Mouse (Mus musculus) urinary bladder, postnatal 14 days (tissue): ENCODE data around the gene Fut11.
A peak's percentile ranks its signal among the peaks of the same experiment; 100 is the strongest.

ENCODE experiments used
- DNase-seq: peaks from one replicate; pipeline ENCODE4 v3.0.0; 2021; ENCODE audit warnings: low spot score

Fut11 gene

GRCm38 (mm10) chr14:20718443-20718842, 23.7 kb downstream of the Fut11 start:
- no peak for DNase-seq

DNA sequence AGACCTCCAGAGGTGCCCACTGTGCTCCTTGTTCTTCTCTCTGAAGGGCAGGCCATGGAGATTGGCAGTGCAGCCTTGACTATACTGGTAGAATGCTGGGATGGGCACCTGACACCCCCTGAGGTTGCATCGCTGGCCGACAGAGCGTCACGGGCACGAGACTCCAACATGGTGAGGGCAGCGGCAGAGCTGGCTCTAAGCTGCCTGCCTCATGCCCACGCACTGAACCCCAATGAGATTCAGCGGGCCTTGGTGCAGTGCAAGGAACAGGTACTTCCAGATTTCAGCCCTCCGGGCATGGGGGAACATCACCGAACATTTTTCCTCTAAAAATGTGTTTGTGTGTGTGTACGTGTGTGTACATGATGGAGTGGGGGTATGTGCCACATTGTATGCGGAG, 25.0 kb downstream of the Fut11 start:
- no peak for DNase-seq

GRCm38 (mm10) chr14:20721371-20721770, 26.6 kb downstream of the Fut11 start:
- DNase-seq, result no peak

DNA sequence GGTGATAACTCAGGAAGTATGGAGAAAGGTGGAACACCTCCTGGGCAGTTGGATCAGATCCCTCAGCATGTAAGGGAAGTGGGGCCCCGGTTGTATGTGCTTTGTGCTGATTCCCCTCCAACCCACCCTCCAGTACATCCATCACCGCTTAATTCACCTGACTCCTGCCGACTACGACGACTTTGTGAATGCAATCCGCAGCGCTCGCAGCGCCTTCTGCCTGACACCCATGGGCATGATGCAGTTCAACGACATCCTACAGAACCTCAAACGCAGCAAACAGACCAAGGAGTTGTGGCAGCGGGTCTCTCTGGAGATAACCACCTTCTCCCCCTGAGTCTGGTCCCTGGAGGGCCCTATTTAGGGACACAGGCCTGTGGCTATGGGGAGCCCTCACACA, 28.2 kb downstream of the Fut11 start:
- no peak for DNase-seq

DNA sequence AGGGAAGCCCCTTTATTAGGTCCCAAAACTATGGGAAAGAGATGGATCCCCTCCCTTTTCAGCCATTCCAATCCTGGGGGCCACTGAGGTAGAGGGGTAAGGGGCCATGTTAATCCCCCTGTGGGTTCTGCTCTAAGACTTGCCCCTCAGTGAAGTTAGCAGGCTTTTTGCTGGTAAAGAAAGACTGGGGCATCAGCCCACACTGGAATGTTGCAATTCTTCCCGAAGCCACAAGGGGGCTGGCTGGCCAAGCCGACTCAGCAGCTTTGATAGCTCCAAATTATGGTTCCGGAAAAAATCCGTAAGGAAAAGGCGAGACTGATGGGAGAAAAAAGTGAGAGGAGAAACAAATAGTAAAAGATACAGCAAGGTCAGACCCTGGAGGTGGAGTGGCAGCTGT, 29.3 kb downstream of the Fut11 start:
- DNase-seq, result peak; percentile 68

DNA sequence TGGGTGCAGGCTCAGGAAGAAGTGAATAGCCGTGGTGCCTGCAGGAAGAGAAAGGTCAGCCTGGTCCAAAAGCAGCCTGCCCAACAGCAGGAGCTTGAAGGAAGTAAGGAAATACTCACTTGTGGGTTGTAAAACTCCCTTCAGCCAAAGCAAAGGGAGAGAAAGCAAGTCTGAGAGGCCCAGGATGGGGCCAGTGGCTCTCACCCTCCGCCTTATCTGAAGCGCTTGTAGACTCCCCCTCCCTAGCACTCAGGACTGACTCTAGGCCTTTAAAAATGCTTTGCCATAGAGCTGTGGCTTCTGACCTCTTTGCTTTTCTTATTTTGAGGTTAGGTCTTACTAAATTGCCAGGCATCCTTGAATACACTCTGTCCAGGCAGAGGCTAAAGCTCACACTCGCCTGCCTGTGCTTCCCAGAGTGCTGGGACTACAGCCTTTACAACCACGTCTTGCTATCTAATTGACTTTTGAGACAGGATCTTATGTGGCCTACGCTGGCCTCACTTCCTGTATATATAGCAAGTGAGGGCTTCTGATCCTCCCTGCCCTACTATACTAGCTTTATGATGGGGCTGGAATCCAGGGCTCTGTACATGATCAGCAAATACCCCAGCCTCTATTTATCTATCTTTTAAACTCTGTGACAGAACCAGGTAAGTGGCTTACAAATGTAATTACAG, 31.0 kb downstream of the Fut11 start:
- DNase-seq, result no peak

DNA sequence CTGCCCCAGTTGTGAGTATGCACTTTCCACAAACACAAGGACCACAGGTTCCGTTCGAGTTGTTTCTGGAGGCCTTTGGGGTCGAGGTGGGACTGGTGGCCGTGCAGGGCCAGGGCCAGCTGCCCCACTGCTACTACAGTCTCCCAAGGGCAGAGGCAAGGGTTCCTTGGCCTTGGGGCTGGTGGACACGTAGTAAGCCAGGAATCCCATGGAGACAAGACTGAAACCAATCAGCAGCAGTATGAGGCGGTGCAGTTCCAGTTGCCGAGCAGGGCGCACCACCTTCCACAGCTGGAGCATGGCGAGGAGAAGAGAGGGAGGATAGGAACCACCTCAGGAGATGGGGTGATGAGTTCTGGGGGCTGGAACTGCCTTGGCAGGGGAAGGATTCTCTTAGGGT, 35.1 kb downstream of the Fut11 start:
- no peak for DNase-seq

DNA sequence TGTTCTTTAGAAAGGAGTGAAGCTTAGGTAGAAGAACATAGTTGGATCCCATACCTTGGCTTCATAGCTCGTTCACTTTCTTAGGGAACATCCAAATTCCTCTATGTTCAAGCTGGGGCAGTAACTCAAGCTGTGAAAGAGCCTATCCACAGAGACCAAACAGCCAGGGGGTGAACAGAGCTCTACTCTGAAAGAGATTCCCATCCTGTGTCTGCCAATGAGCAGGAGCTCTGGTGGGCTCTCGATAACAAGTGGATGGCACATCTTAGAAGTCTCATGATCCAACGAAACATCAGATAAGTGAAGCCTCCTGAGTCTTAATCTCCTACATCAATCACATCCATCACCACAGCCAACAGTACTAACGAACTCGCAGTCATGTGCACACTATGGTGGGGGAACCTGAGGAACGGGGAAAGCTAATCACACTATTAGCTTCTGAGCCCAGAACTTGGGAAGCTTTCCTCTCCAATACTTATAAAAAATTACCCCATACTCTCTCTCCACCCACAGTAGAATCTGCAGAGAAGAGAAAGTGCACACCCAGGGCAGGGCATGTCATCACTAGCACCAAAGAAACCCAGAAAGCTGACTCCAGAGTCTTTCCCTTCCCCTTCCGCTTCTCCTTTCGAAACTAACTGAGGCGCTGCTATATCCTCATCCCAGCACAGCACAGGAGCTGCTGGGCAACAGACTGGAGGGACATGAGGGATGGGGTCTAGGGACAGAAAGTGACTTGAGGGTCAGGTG, 36.3 kb downstream of the Fut11 start:
- DNase-seq, result no peak

DNA sequence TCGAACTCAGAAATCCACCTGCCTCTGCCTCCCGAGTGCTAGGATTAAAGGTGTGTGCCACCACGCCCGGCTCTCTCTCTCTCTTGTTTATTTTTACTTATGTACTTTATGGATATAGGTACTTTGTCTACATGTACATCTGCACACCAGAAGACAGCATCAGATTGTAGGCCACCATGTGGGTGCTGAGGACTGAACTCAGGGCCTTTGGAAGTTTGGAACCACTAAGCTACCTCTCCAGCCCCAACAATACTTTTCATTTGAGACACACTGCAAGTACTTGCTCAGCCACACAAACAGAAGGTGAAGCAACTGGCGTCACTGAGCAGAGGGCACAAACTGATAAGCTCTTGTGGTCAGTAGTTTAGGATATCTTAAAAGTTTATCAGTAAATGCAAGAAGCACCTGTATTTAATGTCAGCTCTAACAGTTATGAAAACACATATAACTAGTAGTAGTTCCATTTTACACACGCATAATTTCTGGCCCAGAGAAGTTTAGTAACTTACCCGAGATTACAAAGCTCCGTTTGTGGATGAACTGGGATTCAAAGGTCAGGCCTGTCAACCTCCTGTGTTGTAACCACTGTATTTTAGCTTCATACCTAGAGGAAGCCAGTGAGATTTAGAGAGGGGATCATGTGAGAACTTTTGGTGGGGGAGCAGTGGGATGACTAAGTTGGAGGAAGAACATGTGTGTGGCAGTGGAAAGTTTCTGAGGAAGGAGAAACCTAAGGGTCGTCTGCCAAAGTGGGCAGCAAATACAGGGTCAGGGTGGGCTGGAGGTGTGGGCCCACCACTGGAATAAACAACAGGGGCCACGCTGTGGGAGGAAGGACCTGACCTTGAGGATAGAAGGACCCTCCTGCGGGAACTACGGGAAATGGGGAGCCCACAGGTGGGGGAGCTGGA, 38.5 kb downstream of the Fut11 start:
- no peak for DNase-seq

DNA sequence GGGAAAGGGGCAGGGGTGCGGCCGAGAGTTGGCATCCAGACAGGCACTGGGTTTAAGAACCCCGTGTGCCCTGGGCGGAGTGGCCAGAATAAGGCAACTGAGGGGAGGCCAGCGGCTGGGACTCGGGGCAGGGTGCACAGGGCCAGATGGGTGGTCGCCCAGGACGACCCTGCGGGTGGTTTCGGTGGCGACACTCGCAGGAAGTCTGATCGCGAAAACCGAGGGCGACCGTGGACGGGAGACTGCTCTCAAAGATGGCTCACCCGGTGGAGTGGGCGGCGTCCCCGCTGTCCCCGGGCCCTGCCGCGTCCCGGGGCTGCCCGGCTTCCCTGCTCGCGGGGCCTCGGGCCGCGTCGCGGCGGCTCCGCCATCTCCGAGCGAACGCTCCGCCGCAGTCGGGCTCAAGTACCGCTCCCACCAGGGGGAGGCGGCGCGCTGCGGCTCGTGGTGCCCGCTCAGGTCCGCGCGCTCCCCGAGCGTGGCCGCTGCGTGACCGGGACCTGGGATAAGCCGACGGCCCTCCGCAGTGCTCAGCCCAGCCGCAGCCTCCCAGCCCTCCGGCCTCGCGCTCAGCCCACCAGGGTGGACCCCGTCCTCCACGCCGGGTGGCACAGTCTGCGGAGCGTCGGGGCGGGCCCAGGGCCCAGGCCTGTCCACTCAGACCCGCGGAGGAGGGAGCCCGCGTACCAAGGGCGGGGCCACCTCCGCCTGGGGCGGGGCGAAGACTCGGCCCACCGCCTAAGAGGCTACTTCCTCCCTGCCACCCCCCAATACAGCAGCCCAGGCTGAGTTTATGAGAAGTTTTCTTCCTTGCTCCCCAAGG, 39.4 kb downstream of the Fut11 start, which contains the start of gene Ndst2:
Gene Ndst2, minus strand, starts transcription at position 611 of the 823 bp plus-strand sequence.
- DNase-seq, result peak; percentile 88

DNA sequence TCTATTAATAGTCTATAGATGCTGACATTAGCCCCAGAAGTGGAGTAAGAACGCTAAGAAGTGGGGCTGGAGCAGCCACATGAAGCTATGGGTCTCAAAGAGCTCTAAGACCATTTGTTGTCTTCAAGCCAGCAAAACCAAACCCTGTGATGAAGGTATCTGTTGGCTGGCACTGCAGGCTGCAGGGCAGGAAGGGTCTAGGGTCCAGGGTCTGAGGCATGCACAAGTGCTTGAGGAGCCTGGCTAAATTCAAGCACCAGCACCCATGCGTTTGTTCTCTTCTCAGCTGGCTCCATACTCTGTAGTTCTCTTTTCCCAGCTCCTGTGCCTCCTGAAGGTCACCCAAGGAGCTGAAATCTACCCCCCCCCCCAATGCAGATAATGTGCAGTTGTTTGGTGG, 40.3 kb downstream of the Fut11 start:
- no peak for DNase-seq

DNA sequence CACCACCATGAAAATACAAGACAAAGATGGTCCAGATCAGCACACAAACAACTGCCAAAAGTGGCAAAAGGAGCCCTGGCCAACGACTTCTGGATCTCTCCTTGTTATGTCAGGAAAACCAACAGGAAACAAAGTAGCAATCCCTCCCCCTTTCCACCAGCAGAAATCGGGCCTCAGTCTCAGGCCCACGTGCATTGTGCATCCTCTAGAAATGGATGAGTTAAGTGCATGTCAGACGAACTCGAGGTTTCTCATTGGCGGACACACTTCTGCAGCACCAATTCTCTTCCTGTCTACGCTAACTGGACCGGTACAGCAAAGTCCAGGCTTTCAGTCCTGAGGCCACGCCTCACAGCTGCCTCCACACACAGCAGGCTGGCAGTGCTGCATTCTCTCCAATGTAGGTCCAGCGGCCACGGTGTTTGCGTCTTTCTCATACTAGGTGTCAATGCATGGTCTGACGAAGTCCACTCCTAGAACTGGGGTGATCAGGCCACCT, 41.2 kb downstream of the Fut11 start:
- no peak for DNase-seq

- peak; percentile 74 for DNase-seq
Observed at GRCm38 (mm10) chr14:20737306-20737705, 42.5 kb downstream of the Fut11 start.

GRCm38 (mm10) chr14:20738511-20738910, 43.7 kb downstream of the Fut11 start:
- no peak for DNase-seq

DNA sequence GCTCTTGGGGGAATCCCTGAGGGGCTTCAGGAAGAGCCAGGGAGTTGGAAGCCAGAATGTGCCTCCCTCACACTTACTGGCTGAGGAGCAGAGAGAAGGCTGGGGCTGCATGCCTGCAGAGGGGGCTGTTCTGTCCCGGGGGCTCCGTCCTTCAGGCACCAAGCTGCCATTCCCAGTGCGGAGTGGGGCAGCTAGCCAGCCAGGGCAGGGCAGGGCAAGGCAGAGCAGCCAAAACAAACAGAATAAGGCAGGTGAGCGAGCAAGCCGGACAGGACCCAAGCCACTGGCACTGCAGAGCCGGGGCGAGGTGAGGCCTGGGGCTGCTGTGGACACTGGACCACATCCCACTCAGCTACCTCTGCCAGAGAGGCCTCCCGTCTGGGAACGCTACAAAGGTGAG, 46.5 kb downstream of the Fut11 start:
- peak; percentile 55 for DNase-seq

- DNase-seq, result no peak
Observed at GRCm38 (mm10) chr14:20743614-20744013, 48.8 kb downstream of the Fut11 start.

GRCm38 (mm10) chr14:20746935-20747334, 52.2 kb downstream of the Fut11 start:
- DNase-seq, result no peak

DNA sequence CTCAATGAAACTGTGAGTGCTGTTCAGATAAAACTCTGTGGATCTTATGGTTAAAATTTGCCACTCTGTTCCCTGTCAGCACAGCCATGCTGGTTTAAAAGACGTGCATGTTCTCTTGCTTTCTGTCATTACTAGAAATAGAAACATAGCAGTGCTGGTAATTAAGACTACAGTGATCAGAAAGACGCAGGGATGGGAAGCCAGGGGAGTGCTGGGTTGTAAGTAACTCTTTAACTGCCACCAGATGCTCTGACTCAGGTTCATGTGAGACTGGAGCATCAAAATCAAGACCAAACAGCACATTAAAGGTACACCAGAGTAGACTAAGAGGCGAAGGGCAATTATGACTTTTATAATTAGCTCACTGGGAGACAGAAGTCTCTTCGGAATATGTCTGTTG, 53.6 kb downstream of the Fut11 start:
- no peak for DNase-seq

GRCm38 (mm10) chr14:20749494-20750051, 54.8 kb downstream of the Fut11 start:
- DNase-seq, result no peak

GRCm38 (mm10) chr14:20750503-20750902, 55.7 kb downstream of the Fut11 start:
- no peak for DNase-seq
